Mouse (Mus musculus) gastrocnemius, adult 18-20 months (tissue): ENCODE data around the gene Susd4. TPM values are rescaled to one million over a fixed set of nuclear protein-coding genes. Genes with fewer than 3 reads are reported as not detected.
A peak's percentile ranks its signal among the peaks of the same experiment; 100 is the strongest.

Experiments
- DNase-seq: peaks from one replicate; pipeline ENCODE4 v3.0.0; 2021; ENCODE audit warnings: low spot score
- total RNA-seq, 2 experiments: library from RNA; stranded (reverse); gene quantifications; 2 replicates each; pipeline ENCODE4 v1.2.3; 2021

Susd4 gene
- total RNA-seq, 2 experiments from 2014 or later, result 0.18 to 0.62 TPM

GRCm38 (mm10) chr1:182861671-182862358, 98.2 kb downstream of the Susd4 start:
- DNase-seq, result no peak

GRCm38 (mm10) chr1:182863396-182863795, 99.7 kb downstream of the Susd4 start:
- DNase-seq, result no peak

GRCm38 (mm10) chr1:182867886-182868285, 104.2 kb downstream of the Susd4 start:
- DNase-seq, result no peak

DNA sequence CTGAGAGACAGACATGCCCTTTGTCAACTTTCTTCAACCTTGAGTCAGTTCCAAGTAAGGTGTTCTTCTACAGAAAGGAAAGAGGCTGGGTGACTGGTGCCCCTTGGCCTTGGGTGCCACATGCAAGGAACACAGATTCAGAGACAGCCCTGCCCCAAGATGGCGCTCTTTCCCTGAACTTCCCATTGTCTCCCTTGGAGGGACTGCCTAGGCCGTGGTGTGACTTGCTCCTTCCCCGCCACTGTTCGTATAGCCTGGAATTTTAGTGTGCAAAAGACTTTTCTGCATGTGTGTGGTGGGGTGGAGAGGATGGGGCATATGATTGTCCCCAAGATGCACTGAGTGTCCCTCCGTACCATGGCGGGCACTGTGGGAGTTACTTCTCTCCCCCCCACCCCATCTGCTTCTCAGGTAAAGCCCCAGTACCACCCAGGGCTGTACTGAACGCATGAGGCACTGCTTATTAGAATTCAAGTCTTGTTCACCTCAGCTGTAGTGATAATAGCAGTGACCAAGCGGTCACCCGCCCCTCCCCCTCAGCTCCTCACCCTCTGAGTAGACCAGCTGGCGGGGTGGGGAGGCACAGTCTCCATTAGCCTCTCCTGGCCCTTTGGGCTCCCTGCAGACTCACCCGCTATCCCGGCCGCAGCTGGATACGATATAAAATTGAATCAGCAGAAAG, 104.9 kb downstream of the Susd4 start:
- DNase-seq, result peak; percentile 71

GRCm38 (mm10) chr1:182869114-182869456, 105.4 kb downstream of the Susd4 start:
- no peak for DNase-seq

- DNase-seq, result no peak
Measured at GRCm38 (mm10) chr1:182878156-182878555, 114.5 kb downstream of the Susd4 start.

DNA sequence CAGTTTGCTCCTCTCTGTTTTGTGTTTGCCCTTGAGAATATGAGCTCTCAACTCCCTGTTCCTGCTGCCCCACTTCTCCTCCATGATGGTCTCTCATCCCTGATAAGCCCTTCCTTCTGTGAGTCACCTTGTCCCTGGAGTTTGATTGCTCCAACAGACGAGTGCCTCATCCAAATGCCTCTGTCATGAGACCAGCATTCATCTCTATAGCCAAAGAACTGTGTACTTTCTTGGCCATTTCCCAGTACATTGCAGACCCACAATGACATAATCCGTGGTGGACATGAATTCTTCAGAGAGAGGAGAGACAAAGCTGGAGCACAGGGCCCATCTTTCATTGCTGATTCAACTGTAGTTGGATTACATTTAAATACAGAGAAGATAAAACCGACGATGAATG, 115.1 kb downstream of the Susd4 start:
- DNase-seq, result no peak

GRCm38 (mm10) chr1:182881246-182881645, 117.6 kb downstream of the Susd4 start:
- no peak for DNase-seq

- no peak for DNase-seq
Measured at GRCm38 (mm10) chr1:182882611-182883010, 119.0 kb downstream of the Susd4 start.

DNA sequence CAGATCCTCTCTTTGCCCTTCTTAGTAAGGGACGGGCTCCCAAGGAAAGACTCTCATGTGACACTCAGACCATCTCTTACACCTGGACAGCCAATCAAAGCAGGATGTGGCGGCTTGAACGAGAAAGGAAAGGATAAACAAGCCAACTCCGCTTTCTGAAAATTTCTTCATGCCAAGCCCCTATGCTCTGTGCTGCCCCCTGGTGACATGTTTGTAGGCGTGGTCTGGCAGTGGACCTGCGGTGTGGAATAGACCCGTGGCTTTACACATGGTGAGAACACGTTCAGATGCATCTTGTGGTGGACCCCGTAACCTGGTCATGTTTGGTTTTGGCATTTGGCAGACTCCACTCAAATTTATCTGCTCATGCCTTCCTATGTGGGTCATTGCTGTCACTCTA, 132.0 kb downstream of the Susd4 start:
- peak; percentile 67 for DNase-seq

DNA sequence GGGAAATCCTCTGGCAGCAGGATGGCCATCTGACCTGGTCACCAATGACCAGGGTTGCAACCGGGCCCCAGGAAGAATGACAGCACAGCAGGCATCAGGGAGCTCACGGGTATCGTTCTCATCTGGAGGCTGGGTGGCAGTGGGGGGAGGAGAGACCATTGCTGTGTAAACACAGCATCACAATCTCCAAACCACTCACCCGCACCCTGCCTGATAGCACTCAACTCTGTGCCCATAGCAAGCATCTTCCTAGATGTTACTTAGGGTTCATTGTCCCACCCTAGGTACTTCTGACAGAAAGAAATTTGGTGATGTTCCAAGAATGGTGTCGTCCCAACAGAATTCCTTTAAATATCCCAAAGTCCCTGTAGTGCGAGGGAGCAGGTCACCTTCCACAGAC, 133.4 kb downstream of the Susd4 start:
- no peak for DNase-seq

DNA sequence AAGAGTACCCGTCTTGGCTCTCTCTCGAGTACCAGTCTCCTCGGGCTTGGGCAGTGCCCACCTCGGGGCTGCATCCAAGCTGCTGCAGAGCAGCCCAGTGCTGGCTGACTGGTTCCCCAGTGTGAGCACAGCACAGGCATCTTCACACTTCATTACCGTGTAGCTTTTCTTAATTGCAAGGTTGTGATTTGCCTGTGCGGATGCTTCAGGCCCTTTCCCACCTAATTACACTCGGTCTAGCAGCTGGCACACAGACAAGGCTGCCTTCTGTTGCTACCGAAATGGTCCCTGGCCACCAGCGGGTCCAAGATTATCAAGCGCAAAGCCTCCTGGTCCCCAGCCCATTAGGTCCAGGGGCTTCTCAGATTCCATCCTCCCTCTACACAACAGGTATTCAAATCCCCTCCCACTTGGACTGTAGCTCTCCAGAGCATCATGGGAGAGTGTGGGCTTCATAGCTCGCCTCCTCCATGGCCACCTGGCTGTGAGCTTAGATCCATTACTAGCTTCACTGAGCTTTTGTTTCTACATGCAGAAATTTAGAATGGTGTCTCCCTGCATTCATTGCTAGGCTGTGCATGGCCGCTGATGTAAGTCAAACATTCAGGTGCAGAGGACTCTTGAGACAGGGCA, 134.0 kb downstream of the Susd4 start:
- no peak for DNase-seq

DNA sequence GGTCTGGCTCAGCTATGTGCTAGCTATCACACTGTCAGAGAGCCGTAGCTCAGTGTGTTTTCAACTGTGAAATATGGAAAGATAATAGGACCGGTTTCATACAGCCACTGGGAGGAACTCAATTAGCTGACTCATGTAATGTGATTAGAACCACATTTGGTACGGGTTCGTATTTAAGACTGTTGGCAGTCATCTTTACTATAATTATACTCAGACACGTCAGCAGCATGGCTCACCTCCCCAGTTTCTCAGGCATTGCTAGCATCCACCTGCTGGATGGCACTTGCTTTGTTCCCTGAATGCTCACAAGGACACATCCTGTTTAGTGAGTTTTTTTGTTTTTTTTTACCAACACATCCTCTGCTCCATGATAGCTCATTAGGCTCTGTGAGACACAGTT, 138.4 kb downstream of the Susd4 start:
- no peak for DNase-seq

- no peak for DNase-seq
Measured at GRCm38 (mm10) chr1:182902906-182903305, 139.2 kb downstream of the Susd4 start.

GRCm38 (mm10) chr1:182905669-182906068, 142.0 kb downstream of the Susd4 start:
- DNase-seq, result no peak

GRCm38 (mm10) chr1:182908050-182909036, 144.7 kb downstream of the Susd4 start:
- DNase-seq, result peak; percentile 95

- DNase-seq, result no peak
Measured at GRCm38 (mm10) chr1:182909066-182909465, 145.4 kb downstream of the Susd4 start.

DNA sequence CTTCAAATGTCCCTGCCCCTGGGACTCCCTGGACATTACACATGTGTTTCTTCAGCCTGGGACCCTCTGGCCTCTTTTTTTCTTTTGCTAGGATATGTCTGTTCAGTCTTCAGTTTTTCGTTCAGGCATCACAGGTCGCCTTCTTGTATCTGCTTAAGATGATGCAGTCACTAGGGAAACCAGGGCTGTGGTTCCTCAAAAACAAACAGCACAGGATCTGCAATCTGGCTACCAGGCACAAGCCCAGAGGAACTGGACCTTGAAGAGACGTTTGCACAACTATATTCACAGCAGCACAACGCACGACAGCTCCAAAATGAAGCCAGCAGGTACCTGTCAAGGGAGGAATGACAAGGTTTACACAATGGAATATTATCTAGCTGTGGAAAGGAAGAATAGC, 145.9 kb downstream of the Susd4 start:
- no peak for DNase-seq

DNA sequence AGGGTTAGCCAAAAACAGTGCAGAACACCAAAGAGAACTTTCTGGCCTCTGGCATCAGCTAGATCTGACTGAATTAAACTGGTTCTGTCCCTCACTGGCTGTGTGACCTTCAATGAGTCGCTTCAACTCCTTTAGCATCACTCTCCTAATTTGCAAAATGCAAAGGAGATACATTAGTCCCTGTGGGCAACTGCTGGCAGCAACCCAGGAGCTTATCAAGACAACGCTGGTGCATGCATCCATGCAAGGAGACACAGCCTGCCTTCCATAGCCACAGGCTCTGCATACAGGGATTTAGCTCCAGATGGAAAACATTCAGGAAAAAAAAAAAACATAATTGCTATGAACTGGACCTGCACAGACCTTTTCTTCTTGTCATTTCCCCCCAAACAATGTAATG, 148.9 kb downstream of the Susd4 start:
- no peak for DNase-seq

GRCm38 (mm10) chr1:182914121-182914908, 150.7 kb downstream of the Susd4 start:
- no peak for DNase-seq

- DNase-seq, result no peak
Measured at GRCm38 (mm10) chr1:182916166-182916565, 152.5 kb downstream of the Susd4 start.
